Mouse (Mus musculus) kidney, adult 2 months (tissue): Measurements from ENCODE around the gene Rnf24.

Experiments used
- CTCF ChIP-seq: fragments of 200-500 bp; conservative IDR thresholded peaks from 2 replicates; pipeline ENCODE4 v1.5.1; 2011; ENCODE audit warnings: low read depth, mild to moderate bottlenecking, control low read depth, low read length, moderate library complexity, mixed read lengths; ENCODE audit not compliant: insufficient read depth, insufficient read length
- POLR2A ChIP-seq: fragments of 200-500 bp; IDR thresholded peaks from one replicate; pipeline ENCODE4 v1.6.1; 2011; ENCODE audit warnings: low read depth, low read length, control low read depth

DNA sequence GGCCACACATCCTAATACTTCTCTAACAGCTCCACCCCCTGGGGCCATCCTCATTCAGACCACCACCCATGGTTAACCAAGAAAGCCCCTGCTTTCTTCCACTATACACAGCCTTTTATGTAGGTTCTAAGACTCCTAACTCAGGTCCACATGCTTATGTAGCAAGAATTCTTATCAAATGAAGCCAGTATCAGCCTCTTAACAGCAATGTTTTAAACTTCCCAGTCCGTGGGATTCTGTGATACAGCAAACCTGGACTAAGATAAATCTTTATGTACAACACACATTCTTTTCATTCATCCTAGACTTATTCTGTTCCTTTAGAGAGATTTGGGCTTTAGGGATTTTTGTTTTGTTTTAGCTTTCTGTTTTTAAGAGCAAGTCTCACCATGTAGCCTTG is 29.0 kb downstream of the Rnf24 start:
- TF ChIP-seq CTCF = no peak
- TF ChIP-seq POLR2A = no peak
